Mouse (Mus musculus): ENCODE measurements around the gene 2810459M11Rik.

DNA sequence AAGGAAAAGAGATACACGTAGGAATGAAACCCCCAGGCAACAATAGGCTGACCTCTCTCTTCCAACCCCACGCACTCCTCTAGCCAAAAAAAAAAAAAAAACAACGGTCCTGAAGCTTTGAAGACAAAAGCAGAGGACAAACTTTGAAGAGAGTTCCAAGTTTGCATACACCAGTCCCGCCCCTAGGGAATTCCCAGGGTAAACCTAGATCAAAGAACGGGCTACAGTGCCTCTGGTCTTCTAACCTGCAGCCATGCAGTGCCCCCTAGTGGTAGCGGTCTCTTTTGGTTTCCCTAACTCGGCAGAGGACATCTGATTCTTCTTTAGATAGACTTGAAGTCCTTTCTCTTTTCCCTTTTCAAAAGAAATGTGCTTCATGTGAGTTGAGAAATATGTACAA, 37.9 kb upstream of the 2810459M11Rik start:
- no peak for TF ChIP-seq POLR2A (IDR thresholded peaks at IDR 0.05; ENCODE audit: extremely low read depth, insufficient read depth, low read length)
- peak; percentile 85 for TF ChIP-seq CTCF (IDR thresholded peaks at IDR 0.05; ENCODE audit: low read depth, low read length)
